Mouse (Mus musculus): ENCODE measurements at regions not wholly inside any gene's neighbourhood (a gene's known extent, or its start where the extent isn't known, plus 50 kb on each side); places are given as distances from the start of the nearest gene placed in this dataset.

- DNase-seq (ENCODE audit: extremely low spot score in 1 of 2, low spot score in 2 of 2), result no peak
- intact Hi-C loops (cut with DNase I), result no loop called here
These were observed 260.6 kb upstream of the Nrip1 start for GRCm38 (mm10) chr16:76634196-76634698.

- DNase-seq (ENCODE audit: extremely low spot score in 1 of 2, low spot score in 2 of 2), result no peak
- intact Hi-C loops (cut with DNase I), result no loop called here
These were observed 252.5 kb upstream of the Nrip1 start for GRCm38 (mm10) chr16:76626142-76626541.

GRCm38 (mm10) chr16:76621715-76622114 lies 248.1 kb upstream of the Nrip1 start:
- no peak for DNase-seq (ENCODE audit: extremely low spot score in 1 of 2, low spot score in 2 of 2)
- intact Hi-C loops (cut with DNase I), result no loop called here

GRCm38 (mm10) chr16:76618295-76618694 lies 244.7 kb upstream of the Nrip1 start:
- intact Hi-C loops (cut with DNase I), result no loop called here
- no peak for DNase-seq (ENCODE audit: extremely low spot score in 1 of 2, low spot score in 2 of 2)

GRCm38 (mm10) chr16:76611061-76611460 lies 237.4 kb upstream of the Nrip1 start:
- intact Hi-C loops (cut with DNase I), result no loop called here
- no peak for DNase-seq (ENCODE audit: extremely low spot score in 1 of 2, low spot score in 2 of 2)

- no peak for DNase-seq (ENCODE audit: extremely low spot score in 1 of 2, low spot score in 2 of 2)
- intact Hi-C loops (cut with DNase I), result no loop called here
These were observed 231.3 kb upstream of the Nrip1 start for GRCm38 (mm10) chr16:76604914-76605313.

- DNase-seq (ENCODE audit: extremely low spot score in 1 of 2, low spot score in 2 of 2), result no peak
- intact Hi-C loops (cut with DNase I), result no loop called here
These were observed 230.2 kb upstream of the Nrip1 start for GRCm38 (mm10) chr16:76603846-76604258.

- intact Hi-C loops (cut with DNase I), result no loop called here
- DNase-seq (ENCODE audit: extremely low spot score in 1 of 2, low spot score in 2 of 2), result no peak
These were observed 229.8 kb upstream of the Nrip1 start for GRCm38 (mm10) chr16:76603431-76603830.

- peak in 1 of 2 experiments; percentile 23 for DNase-seq (ENCODE audit: extremely low spot score in 1 of 2, low spot score in 2 of 2)
- intact Hi-C loops (cut with DNase I), result no loop called here
These were observed 226.5 kb upstream of the Nrip1 start for GRCm38 (mm10) chr16:76600131-76600530.

GRCm38 (mm10) chr16:76591956-76592768 lies 218.5 kb upstream of the Nrip1 start:
- DNase-seq (ENCODE audit: extremely low spot score in 1 of 2, low spot score in 2 of 2), result peak in 1 of 2 experiments; percentile 56
- intact Hi-C loops (cut with DNase I), result no loop called here

- intact Hi-C loops (cut with DNase I), result no loop called here
- no peak for DNase-seq (ENCODE audit: extremely low spot score in 1 of 2, low spot score in 2 of 2)
These were observed 216.2 kb upstream of the Nrip1 start for GRCm38 (mm10) chr16:76589791-76590190.

GRCm38 (mm10) chr16:76577206-76577605 lies 203.6 kb upstream of the Nrip1 start:
- intact Hi-C loops (cut with DNase I), result no loop called here
- no peak for DNase-seq (ENCODE audit: extremely low spot score in 1 of 2, low spot score in 2 of 2)

GRCm38 (mm10) chr16:76575281-76575680 lies 201.7 kb upstream of the Nrip1 start:
- intact Hi-C loops (cut with DNase I), result no loop called here
- no peak for DNase-seq (ENCODE audit: extremely low spot score in 1 of 2, low spot score in 2 of 2)

GRCm38 (mm10) chr16:76566220-76566619 lies 192.6 kb upstream of the Nrip1 start:
- no peak for DNase-seq (ENCODE audit: extremely low spot score in 1 of 2, low spot score in 2 of 2)
- intact Hi-C loops (cut with DNase I), result no loop called here

- DNase-seq (ENCODE audit: extremely low spot score in 1 of 2, low spot score in 2 of 2), result no peak
- intact Hi-C loops (cut with DNase I), result no loop called here
These were observed 181.2 kb upstream of the Nrip1 start for GRCm38 (mm10) chr16:76554846-76555245.

- no peak for DNase-seq (ENCODE audit: extremely low spot score in 1 of 2, low spot score in 2 of 2)
- intact Hi-C loops (cut with DNase I), result no loop called here
These were observed 176.0 kb upstream of the Nrip1 start for GRCm38 (mm10) chr16:76549628-76550027.

GRCm38 (mm10) chr16:76547087-76547486 lies 173.5 kb upstream of the Nrip1 start:
- no peak for DNase-seq (ENCODE audit: extremely low spot score in 1 of 2, low spot score in 2 of 2)
- intact Hi-C loops (cut with DNase I), result no loop called here

- DNase-seq (ENCODE audit: extremely low spot score in 1 of 2, low spot score in 2 of 2), result no peak
- intact Hi-C loops (cut with DNase I), result no loop called here
These were observed 173.0 kb upstream of the Nrip1 start for GRCm38 (mm10) chr16:76546632-76547031.

GRCm38 (mm10) chr16:76545942-76546341 lies 172.3 kb upstream of the Nrip1 start:
- DNase-seq (ENCODE audit: extremely low spot score in 1 of 2, low spot score in 2 of 2), result no peak
- intact Hi-C loops (cut with DNase I), result no loop called here

GRCm38 (mm10) chr16:76544972-76545371 lies 171.3 kb upstream of the Nrip1 start:
- DNase-seq (ENCODE audit: extremely low spot score in 1 of 2, low spot score in 2 of 2), result no peak
- intact Hi-C loops (cut with DNase I), result no loop called here

- intact Hi-C loops (cut with DNase I), result no loop called here
- DNase-seq (ENCODE audit: extremely low spot score in 1 of 2, low spot score in 2 of 2), result no peak
These were observed 167.3 kb upstream of the Nrip1 start for GRCm38 (mm10) chr16:76540964-76541363.

Measured in left cerebral cortex, postnatal 10 days (tissue).